ENCODE assay signal across 8 mouse cellular contexts in the genomic region with DNA sequence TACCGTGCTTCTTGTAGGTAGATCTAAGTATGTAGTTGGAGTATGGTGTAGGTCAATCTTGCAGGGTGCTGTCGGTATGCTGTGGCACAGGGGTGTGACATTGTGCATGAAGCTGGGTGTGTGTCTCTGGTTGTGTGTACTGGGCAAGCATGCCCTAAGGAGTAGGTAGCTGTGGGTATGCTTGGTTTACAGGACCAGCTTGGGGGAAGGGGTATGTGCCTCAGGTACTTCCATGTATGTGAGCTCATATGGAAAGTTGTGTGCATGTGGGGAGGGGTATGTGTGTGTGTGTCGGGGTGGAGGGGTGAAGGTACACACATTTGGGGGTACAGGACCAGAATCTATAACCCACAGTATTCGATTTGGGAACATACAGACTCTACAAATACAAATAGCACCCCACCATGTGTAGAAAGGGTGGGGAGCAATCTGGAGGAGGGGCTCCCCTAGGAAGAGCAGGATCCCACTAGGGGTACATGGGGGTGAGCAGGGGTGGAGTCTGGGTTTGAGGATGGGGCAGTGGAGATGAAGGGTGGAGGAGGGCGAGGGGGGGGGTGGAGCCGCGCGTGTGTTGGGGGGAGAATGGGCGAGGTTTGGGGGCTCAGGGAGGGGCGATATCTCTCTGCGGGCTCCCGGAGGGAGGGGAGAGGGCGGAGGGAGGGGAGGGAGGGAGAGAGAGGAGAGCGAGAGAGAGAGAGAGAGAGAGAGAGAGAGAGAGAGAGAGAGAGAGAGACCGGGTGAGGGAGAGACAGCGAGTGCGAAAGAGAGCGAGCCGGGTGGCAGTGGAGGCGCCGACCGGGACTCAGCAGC. TPM values are rescaled to one million over a fixed set of nuclear protein-coding genes. Genes with fewer than 3 reads are reported as not detected.
DNase-seq lines count a peak whose midpoint lies in the region; ATAC-seq and TF ChIP-seq lines count a peak whose summit lies in the region.

A gene (plus strand): TSS at position 779 of the 810 bp plus-strand sequence.

- peak within 1 kb of the TSS; percentile 64 for H3K4me3 ChIP-seq in testis, adult 2 months (ENCODE audit: control insufficient read depth, low read depth, low read length)

- peaks cover 29% of the 10 kb centered on the region for H3K4me1 ChIP-seq in testis, adult 2 months (ENCODE audit: control insufficient read depth, insufficient read depth, low read length)

- TF ChIP-seq POLR2A in testis, adult 2 months (IDR thresholded peaks at IDR 0.05; ENCODE audit: control insufficient read depth, low read depth, low read length), result no peak

- no peak for ATAC-seq in granulocyte monocyte progenitor cell, adult 5-6 weeks (replicated peaks; ENCODE audit: poor library complexity, severe bottlenecking)
- ATAC-seq in frontal cortex, adult (ENCODE audit: low TSS enrichment), result no peak

- no peaks in the 10 kb centered on the region for H3K36me3 ChIP-seq in testis, adult 2 months (ENCODE audit: control insufficient read depth, insufficient read depth, low read length)

- no peak within 1 kb of the TSS for H3K27ac ChIP-seq in testis, adult 2 months (ENCODE audit: control insufficient read depth, insufficient read depth, low read depth, low read length)

- no peaks in the 10 kb centered on the region; the same call in none of the 2 replicates for H3K27me3 ChIP-seq in testis, adult 2 months (ENCODE audit: control insufficient read depth, insufficient read depth, low read length)

- TF ChIP-seq CTCF in testis, adult 2 months (IDR thresholded peaks at IDR 0.05; ENCODE audit: control insufficient read depth, insufficient read depth, insufficient replicate concordance, low read depth, low read length), result no peak

- DNase-seq in frontal cortex, adult 2 months (ENCODE audit: extremely low spot score in 1 of 2, low spot score in 1 of 2), result no peak
- DNase-seq in frontal cortex, postnatal 14 days (ENCODE audit: low spot score in 2 of 2), result no peak
- DNase-seq in testis, postnatal 10 days (ENCODE audit: low spot score), result no peak
- DNase-seq in left cerebral cortex, adult 8-10 months (ENCODE audit: low spot score in 2 of 2), result peak in 1 of 2 experiments; percentile 28
- DNase-seq in neural tube, embryonic 10.5 days (ENCODE audit: extremely low spot score, low spot score), result peak; percentile 17

RNA-seq across cellular contexts. Expression of the gene that starts here (rescaled TPM):
- polyA plus RNA-seq in frontal cortex, adult 2 months (2012; rRNA removed), result 130 and 138 TPM in 2 replicates
- polyA plus RNA-seq in testis, adult 2 months (2012; rRNA removed), result 4.0 and 5.5 TPM in 2 replicates
- 100 to 1,000 TPM; 509 to 568 (median 540) TPM for total RNA-seq in left cerebral cortex, adult 8-10 months (2022)
- total RNA-seq in granulocyte monocyte progenitor cell, adult 5-6 weeks (2014; fragmentation: Nextera tagmentation), result not detected in 2 replicates
- not detected in 2 replicates for total RNA-seq in granulocyte monocyte progenitor cell, adult 5-6 weeks (2017)

Comparison
In these comparisons a context has a peak if more than half of its experiments do, and no peak if none do; other contexts are left out.
1. RNA of the gene that starts here (total RNA-seq): 509 to 568 TPM in left cerebral cortex, adult 8-10 months; not detected in granulocyte monocyte progenitor cell, adult 5-6 weeks; every median in the first group is over 100 times any median in the second.
2. RNA of the gene that starts here (polyA plus RNA-seq): 130 to 138 TPM in frontal cortex, adult 2 months; 4.0 to 5.5 TPM in testis, adult 2 months; every median in the first group is over 10 times any median in the second.